Mouse (Mus musculus): ENCODE data around the gene Naa30. TPM values are rescaled to one million over a fixed set of nuclear protein-coding genes. Genes with fewer than 3 reads are reported as not detected.
"Not testable (repeated sequence)": the region's sequence is repeated elsewhere in the genome, so short reads cannot be mapped to it uniquely, and the experiment has no call there.

Gene Naa30
- polyA plus RNA-seq, 1 experiment from 2014 or later = 15.5 TPM

DNA sequence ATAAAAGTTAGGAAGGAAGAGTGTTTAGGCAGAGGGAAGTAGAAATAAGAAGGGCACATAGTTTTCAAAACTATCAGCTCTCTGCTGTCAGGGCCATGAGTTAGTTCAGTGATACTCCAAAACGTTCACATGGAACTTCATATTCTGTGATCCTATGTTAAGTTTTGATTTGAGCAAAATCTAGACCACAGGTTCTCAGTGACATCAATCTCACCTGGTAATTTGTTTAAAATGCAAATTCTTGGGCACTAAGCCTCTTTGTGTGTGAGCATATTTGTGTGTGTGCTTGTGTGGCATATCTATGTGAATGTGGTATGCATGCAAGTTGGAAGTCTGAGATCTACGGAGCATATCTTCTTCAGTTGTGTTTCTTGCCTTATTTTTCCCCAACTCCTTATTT lies 14.2 kb downstream of the Naa30 start:
- no peaks in the 10 kb centered on the region; the same call in 1 of the 2 replicates for H3K79me2 ChIP-seq (ENCODE audit: inconsistent target)
- WGBS (ENCODE audit: missing documents) = 91% methylated on average over 2 of the region's 2 CpGs
- no peak overlapping the region for H3K4me3 ChIP-seq (ENCODE audit: inconsistent target)
- no peak overlapping the region for H3K27ac ChIP-seq
- peaks cover 46% of the 10 kb centered on the region for H3K36me3 ChIP-seq (ENCODE audit: inconsistent target)

DNA sequence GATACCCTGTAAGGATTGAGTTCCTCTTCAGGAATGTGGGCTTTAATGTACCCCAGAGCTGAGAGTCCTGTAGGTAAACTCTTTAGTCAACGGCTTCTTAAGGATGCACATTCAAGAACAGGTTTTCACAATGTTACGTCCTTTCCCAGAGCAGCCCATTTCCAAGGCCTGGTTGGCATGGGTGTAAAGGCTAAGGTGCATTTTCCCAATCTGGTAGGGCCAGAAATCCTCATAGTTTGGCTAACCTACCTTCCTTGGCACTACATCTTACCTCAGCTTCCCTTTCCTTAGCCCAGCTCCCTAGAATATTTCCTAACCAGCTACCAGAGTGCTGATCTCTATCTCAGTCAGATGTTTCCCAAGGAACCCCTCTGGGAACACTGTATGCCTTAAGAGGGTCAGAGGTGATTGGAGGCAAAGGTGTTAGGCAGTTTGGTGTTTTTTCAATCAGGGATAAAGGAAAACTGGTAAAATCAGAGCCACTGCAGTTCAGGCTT lies 25.1 kb downstream of the Naa30 start:
- H3K79me2 ChIP-seq (ENCODE audit: inconsistent target) = no peaks in the 10 kb centered on the region
- H3K36me3 ChIP-seq (ENCODE audit: inconsistent target) = no peaks in the 10 kb centered on the region
- H3K27ac ChIP-seq = no peak overlapping the region
- no peak overlapping the region for H3K4me3 ChIP-seq (ENCODE audit: inconsistent target)
- WGBS (ENCODE audit: missing documents) = 90% methylated on average over 2 of the region's 2 CpGs

DNA sequence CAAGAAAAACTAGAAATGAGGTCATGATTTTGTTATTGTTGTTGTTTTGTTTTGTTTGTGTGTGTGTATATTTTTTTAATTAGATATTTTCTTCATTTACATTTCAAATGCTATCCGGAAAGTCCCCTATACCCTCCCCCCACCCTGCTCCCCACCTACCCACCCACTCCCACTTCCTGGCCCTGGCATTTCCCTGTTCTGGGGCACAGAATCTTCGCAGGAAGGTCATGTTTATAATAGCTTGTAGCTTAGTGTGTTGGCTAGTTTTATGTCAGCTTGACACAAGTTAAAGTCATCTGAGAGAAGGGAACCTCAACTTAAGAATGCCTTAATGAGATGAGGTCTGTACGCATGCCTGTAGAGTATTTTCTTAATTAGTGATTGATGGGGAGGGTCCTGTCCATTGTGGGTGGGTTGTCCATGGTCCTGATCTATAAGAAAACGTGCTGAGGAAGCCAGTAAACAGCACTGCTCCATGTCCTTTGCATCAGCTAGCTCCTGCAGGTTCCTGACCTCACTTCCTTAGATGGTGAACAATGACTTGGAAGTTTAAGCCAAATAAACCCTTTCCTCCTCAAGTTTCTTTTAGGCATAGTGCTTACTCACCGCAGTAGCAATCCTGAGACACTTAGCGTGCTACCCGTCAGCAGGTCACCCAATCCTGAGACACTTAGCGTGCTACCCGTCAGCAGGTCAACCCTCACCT lies 29.2 kb downstream of the Naa30 start:
- Histone ChIP-seq H3K79me2 (ENCODE audit: inconsistent target) (no peaks in the 10 kb centered on the region), H3K4me3 (ENCODE audit: inconsistent target) (no peak overlapping the region), H3K36me3 (ENCODE audit: inconsistent target) (no peaks in the 10 kb centered on the region), H3K27ac (no peak overlapping the region)
- 74% methylated on average over 9 of the region's 9 CpGs for WGBS (ENCODE audit: missing documents)

DNA sequence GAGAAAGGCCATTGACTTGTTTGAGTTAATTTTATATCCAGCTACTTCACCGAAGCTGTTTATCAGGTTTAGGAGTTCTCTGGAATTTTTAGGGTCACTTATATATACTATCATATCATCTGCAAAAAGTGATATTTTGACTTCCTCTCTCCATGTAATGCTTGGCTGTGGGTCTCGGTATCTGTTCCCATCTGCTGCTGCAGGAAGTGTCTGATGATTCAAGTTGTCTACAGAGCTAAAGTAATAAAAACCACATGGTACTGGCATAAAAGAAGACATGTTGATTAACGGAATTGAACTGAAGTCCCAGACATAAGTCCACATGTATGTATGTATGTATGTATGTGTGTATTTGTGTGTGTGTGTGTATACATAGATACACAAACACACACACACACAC lies 38.2 kb downstream of the Naa30 start:
- not testable (repeated sequence) for H3K27ac ChIP-seq; H3K36me3 ChIP-seq (ENCODE audit: inconsistent target); H3K4me3 ChIP-seq (ENCODE audit: inconsistent target); H3K79me2 ChIP-seq (ENCODE audit: inconsistent target)
- WGBS (ENCODE audit: missing documents) = 48% methylated on average over 3 of the region's 3 CpGs

DNA sequence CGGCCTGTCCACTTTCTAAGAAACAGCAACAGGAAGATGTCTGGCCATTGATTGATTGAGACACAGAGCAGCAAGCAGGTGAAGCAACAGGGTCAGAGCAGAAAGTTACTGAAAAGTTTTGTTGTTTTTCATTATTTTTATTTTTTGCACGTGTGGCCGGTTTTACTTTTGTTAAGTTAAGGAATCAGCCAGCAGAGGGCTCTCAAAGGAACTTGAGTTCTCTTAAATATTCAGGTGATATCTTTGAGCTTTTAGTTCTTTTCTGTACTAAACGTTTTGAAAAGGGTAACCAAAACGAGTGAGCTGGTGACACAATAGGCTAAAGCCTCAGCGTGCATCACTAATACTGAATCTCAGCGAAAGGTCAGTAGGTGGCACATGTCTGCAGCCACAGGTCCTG lies 46.7 kb downstream of the Naa30 start:
- Histone ChIP-seq H3K4me3 (ENCODE audit: inconsistent target) (no peak overlapping the region), H3K79me2 (ENCODE audit: inconsistent target) (no peaks in the 10 kb centered on the region), H3K27ac (no peak overlapping the region), H3K36me3 (ENCODE audit: inconsistent target) (no peaks in the 10 kb centered on the region)
- WGBS (ENCODE audit: missing documents) = 75% methylated on average over 7 of the region's 7 CpGs

DNA sequence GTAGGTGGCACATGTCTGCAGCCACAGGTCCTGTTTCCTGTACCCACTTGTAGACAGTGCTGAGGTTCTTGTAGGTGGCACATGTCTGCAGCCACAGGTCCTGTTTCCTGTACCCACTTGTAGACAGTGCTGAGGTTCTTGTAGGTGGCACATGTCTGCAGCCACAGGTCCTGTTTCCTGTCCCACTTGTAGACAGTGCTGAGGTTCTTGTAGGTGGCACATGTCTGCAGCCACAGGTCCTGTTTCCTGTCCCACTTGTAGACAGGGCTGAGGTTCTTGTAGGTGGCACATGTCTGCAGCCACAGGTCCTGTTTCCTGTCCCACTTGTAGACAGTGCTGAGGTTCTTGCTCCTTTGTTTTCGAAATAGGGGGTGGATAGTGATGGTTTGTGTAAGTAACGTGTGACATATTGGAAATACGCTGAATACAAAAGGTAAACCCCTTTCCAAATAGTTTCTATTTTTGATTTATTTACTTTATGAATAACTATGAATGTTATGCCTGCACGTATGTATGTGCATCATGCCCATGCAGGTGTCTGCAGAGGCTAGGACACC lies 47.5 kb downstream of the Naa30 start:
- H3K36me3 ChIP-seq (ENCODE audit: inconsistent target); H3K79me2 ChIP-seq (ENCODE audit: inconsistent target); H3K27ac ChIP-seq; H3K4me3 ChIP-seq (ENCODE audit: inconsistent target): not testable (repeated sequence)
- WGBS (ENCODE audit: missing documents) = 84% methylated on average over 4 of the region's 4 CpGs

DNA sequence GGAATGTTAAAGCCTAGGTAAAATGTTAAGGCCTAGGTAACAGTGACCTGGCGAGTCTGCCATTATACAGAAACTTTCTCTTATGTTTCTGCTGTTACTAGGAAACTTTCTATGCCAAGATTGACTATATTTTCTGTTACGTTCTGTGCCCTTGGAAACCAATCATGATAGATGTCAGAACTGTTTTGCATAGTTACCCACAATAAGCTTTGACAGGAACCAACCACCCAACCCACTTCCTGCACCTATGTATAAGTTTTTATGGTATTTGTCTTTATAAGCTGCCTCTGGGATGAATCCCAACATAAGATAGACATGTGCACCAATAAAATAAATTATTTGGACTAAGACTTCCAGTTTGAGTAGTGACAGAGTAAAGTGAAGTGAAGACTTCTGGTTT lies 49.7 kb downstream of the Naa30 start:
- Histone ChIP-seq H3K36me3 (ENCODE audit: inconsistent target) (no peaks in the 10 kb centered on the region), H3K27ac (no peak overlapping the region), H3K4me3 (ENCODE audit: inconsistent target) (no peak overlapping the region), H3K79me2 (ENCODE audit: inconsistent target) (no peaks in the 10 kb centered on the region)
- 77% methylated on average over 2 of the region's 2 CpGs for WGBS (ENCODE audit: missing documents)

DNA sequence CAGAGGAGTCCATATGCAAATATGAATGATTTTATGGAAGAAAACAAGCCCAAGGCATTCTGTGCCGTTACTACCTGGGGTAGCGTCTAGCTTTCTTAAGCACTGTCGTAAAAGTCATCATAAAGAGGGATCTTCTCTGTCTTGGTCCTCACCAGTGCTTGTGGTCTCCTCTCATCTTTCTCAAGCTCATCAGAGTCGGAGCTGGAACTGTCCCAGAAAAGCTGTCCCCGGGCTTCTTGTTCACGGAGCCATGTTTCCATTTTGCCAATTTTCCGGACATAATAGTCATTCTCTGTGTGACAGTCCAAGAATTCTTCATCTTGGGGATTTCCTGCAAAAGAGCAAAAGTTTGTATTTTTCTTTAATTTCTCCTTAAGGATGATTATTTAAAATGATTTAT lies 54.4 kb downstream of the Naa30 start:
- 96% methylated on average over 7 of the region's 7 CpGs for WGBS (ENCODE audit: missing documents)
- H3K79me2 ChIP-seq (ENCODE audit: inconsistent target) = no peaks in the 10 kb centered on the region
- no peaks in the 10 kb centered on the region for H3K36me3 ChIP-seq (ENCODE audit: inconsistent target)
- H3K27ac ChIP-seq = no peak overlapping the region
- no peak overlapping the region for H3K4me3 ChIP-seq (ENCODE audit: inconsistent target)

DNA sequence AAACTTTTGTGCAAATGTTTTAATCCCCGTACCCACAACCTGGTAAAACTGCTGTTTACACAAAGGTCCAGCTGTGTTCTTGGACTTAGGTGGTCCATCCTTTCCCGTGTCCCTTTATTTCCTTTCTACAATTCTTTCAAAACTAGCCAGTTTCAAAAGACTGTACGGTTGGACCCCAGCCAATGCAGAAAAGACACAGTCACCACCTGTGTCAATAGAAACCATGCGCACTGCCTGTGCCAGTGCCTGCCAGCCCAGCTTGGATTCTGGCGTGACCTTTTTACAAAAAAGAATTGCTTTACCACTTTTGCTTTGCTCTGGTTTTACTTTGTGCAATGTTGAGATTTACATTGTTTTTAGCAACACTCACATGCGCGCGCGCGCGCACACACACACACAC lies 55.0 kb downstream of the Naa30 start:
- WGBS (ENCODE audit: missing documents) = 91% methylated on average over 11 of the region's 11 CpGs
- no peaks in the 10 kb centered on the region for H3K79me2 ChIP-seq (ENCODE audit: inconsistent target)

DNA sequence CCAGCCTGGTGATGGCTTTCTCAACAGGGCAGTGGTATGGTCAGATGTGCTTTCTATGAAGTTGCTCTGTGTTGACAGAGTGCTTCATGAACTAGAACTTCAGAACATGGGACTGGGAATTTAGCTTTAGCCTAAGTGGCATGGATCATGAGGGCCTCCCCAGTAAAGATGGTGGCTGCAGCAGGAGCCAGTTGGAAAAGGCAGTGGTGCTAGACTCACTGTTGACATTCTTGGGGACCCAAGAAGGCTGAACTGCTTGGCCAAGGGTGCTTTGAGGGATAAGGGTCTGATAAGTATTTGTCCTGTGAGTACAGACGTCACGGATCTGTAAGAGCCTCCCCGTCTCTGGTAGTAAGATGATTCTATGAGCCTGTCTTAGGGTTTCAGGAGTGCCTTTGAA lies 59.8 kb downstream of the Naa30 start:
- 93% methylated on average over 3 of the region's 3 CpGs for WGBS (ENCODE audit: missing documents)
- Histone ChIP-seq H3K36me3 (ENCODE audit: inconsistent target) (no peaks in the 10 kb centered on the region), H3K27ac (no peak overlapping the region), H3K79me2 (ENCODE audit: inconsistent target) (no peaks in the 10 kb centered on the region), H3K4me3 (ENCODE audit: inconsistent target) (no peak overlapping the region)

More for the DNA sequence above, 55.0 kb downstream of the Naa30 start:
- Histone ChIP-seq H3K4me3 (ENCODE audit: inconsistent target) (no peak overlapping the region), H3K27ac (no peak overlapping the region), H3K36me3 (ENCODE audit: inconsistent target) (no peaks in the 10 kb centered on the region)

DNA sequence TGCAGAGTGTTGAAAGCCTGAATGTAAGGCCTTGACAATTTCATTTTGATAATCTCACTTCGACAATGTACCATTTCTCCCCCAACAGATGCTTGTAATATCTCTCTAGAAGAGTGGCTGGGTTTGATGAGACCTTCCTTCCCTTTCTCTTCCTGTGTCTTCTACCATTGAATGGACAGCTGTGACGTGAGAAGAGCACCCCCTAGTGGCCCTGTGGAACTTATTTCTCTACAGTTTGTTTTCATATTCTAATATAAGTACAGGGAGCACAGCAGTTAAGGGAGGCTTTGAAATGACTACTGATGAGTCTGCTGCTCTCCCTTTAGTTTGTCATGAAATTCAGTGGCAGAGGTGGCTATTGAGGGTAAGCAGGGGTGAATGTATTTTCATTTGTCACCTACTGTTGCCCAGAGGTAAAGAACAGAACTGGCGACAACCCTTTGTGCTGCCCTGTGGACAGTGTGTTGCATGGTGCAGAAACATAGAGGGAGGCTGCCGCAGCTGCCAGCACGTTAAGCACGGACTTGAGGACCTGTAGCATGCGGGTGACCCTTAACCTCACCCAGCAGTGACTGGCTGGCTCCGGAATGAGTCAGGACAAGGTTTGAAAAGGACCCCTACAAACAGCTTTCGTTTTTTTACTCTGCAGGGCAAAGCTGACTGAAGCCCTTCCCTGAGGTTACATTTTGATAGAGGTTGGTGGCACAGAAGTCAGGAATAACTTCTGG lies 62.9 kb downstream of the Naa30 start:
- Histone ChIP-seq H3K4me3 (ENCODE audit: inconsistent target) (no peak overlapping the region), H3K79me2 (ENCODE audit: inconsistent target) (no peaks in the 10 kb centered on the region), H3K36me3 (ENCODE audit: inconsistent target) (no peaks in the 10 kb centered on the region), H3K27ac (no peak overlapping the region)
- 55% methylated on average over 9 of the region's 9 CpGs for WGBS (ENCODE audit: missing documents)

DNA sequence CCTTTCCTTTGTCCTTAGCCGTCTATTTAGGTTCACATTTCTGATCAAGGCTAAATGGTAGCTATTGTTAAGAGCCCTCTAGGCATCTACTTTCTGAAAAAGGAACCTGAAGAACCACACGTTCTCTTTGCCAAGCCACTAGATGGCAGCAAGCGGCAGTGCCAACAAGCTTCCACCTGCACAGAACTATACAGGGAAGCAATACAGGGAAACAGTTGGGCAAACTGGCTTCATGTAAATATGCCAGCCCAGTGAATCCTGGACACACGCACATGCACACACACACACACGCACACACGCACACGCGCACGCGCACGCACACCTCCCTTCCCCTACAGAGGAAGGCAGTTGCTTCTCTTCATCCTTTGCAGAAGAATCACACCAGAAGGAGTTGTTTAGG lies 66.2 kb downstream of the Naa30 start:
- Histone ChIP-seq H3K27ac (no peak overlapping the region), H3K36me3 (ENCODE audit: inconsistent target) (no peaks in the 10 kb centered on the region), H3K4me3 (ENCODE audit: inconsistent target) (no peak overlapping the region), H3K79me2 (ENCODE audit: inconsistent target) (no peaks in the 10 kb centered on the region)
- 21% methylated on average over 11 of the region's 11 CpGs for WGBS (ENCODE audit: missing documents)

Data from macrophage (primary cell).